Mouse (Mus musculus): ENCODE data around the gene 3110009E18Rik.

Gene 3110009E18Rik

GRCm38 (mm10) chr1:120142551-120142950, 21.6 kb downstream of the 3110009E18Rik start:
- DNase-seq (ENCODE audit: low spot score in 2 of 2): peak; percentile 36 to 68

GRCm38 (mm10) chr1:120145527-120146216, 24.7 kb downstream of the 3110009E18Rik start:
- DNase-seq (ENCODE audit: low spot score in 2 of 2): no peak

DNA sequence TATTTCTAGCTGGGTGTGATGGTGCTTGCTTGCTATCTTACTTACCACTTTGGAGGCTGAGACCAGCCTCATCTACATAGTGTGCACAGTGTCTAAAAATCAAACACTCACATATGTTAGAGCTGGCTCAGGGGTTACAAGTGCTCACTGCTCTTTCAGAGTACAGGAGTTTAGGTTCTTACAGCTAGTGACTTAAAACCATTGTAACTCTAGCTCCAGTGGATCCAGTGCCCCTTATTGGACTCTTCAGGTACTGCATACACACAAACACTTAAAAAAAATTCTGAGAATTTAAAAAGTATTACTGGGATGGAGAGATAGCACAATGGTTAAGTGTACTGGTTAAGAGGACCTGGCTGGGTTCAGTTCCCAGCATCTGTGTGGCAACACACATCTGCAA, 26.0 kb downstream of the 3110009E18Rik start:
- DNase-seq (ENCODE audit: low spot score in 2 of 2): no peak

DNA sequence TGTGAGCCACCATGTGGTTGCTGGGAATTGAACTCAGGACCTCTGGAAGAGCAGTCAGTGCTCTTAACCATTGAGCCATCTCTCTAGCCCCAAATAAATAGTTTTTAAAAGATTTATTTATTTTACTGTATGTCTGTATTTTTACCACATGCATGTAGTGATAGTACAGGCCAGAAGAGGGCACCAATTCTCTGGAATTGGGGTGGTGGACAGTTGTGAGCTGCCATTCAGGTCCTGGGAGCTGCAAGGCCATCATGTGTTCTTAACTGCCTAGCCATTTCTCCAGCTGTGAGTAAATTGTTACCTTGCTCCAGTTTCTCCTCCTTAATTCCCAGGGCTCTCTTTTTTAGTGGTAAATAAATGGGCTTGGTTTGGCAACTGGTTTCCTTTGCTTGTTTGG, 33.2 kb downstream of the 3110009E18Rik start:
- peak in 1 of 2 experiments; percentile 11 for DNase-seq (ENCODE audit: low spot score in 2 of 2)

DNA sequence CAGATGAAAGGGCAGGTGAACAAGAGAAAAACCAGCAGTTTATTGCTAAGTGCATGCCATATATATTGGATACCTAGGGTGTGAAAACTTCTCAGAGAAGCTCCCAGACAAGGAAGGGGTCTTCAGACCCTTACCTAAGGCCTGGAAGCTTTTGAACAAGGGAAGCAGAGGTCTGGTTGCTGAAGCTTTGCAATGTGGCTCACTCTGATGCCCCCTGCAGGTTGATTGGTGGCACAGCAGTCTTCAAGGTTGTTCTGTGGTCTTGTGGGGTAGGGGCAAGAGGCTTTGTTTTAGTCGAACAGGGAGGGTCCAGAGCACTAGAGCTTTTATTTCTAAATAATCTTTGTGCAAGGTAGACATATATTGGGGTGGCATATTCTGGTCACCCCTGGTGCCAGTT, 34.3 kb downstream of the 3110009E18Rik start:
- DNase-seq (ENCODE audit: low spot score in 2 of 2): no peak

- DNase-seq (ENCODE audit: low spot score in 2 of 2): no peak
These were observed 37.6 kb downstream of the 3110009E18Rik start for GRCm38 (mm10) chr1:120158474-120159127.

- DNase-seq (ENCODE audit: low spot score in 2 of 2): no peak
These were observed 40.5 kb downstream of the 3110009E18Rik start for GRCm38 (mm10) chr1:120161502-120161901.

DNA sequence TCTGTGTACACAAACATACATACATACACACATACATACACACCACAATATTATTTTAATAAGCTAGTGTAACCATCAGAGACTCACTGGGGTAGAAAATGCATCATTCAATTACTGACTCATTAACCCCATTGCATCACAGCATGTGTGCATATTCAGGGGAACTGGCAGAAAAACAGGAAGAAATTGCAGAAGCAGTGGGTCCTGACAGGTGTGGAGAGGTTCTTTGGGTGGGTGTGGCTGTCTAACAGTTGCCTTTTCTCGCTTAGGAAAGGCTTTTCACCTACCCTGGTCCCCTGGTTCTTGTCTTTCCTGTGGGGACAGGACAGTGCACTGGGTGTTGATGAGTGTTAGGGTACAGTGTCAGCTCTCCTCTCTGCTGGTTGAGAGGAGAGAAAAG, 41.6 kb downstream of the 3110009E18Rik start:
- no peak for DNase-seq (ENCODE audit: low spot score in 2 of 2)

- no peak for DNase-seq (ENCODE audit: low spot score in 2 of 2)
These were observed 47.0 kb downstream of the 3110009E18Rik start for GRCm38 (mm10) chr1:120168016-120168415.

DNA sequence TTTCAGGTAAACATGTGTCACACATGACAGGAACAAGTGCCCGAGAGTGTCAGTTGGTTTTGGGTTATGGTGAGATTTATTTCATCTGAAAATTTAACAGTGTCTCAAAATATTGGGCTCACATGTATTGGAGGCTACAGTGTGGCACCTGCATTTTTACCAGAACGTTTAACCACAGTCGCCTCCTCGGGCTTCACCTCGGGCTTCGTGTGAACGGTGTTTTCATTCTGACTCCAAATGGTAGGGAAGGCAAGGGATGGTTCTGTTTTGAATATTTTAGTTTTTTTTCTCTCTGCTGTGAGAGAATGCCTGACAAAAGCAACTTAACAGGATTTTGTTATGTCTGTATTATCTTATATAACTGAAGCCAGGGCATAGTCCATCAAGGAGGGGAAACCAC, 47.7 kb downstream of the 3110009E18Rik start:
- DNase-seq (ENCODE audit: low spot score in 2 of 2): no peak

DNA sequence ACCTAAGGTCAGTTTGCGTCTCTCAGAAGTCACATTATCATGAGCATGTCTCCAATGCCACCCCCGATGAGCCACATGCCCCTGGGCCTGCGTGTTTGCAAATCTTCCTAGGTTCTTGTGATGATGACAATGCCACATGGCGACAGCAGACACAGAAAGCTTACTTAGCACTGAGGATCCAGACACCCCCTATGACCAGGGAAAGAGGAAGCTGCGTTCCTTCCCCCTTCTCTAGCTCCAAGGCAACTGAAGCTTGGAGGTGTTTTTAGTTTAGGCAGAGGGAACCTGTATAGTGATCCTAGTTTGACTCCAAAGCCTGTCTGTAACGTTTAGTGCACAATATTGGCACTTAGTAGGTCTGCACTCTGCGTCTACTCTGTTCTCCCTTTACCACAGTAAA, 49.3 kb downstream of the 3110009E18Rik start:
- no peak for DNase-seq (ENCODE audit: low spot score in 2 of 2)

DNA sequence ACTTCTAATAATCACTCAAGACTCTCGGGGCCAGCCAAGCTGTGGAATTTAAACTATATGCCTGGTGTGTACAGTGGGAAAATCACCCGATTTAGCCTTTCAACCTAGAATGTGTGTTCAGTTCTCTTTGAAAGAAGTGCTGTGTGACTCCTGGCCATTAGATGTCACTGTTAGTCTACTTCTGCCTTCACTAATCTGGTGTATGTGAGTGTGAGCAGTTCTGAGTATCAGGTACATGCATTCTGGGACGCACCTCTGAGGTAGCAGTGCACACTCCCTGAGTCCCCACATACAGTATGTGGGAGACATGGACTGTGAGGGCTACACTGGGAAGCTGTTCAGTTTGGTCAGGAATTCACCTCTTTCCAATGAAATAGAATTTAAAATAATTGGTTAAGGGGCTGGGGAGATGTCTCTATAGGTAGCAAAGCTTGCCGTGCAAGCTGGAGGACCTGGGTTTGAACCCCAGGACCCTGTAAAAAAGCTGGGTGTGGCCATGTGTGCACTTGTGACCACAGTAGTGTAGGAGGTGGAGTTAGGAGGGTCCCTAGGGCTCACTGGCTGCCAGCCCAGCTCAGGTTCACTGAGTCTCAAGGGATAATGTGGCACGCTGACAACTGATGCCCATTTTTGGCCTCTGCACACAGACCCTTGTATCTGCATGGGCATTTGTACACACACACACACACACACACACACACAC, 51.0 kb downstream of the 3110009E18Rik start:
- DNase-seq (ENCODE audit: low spot score in 2 of 2): peak in 1 of 2 experiments; percentile 6

GRCm38 (mm10) chr1:120174991-120175390, 54.0 kb downstream of the 3110009E18Rik start:
- no peak for DNase-seq (ENCODE audit: low spot score in 2 of 2)

DNA sequence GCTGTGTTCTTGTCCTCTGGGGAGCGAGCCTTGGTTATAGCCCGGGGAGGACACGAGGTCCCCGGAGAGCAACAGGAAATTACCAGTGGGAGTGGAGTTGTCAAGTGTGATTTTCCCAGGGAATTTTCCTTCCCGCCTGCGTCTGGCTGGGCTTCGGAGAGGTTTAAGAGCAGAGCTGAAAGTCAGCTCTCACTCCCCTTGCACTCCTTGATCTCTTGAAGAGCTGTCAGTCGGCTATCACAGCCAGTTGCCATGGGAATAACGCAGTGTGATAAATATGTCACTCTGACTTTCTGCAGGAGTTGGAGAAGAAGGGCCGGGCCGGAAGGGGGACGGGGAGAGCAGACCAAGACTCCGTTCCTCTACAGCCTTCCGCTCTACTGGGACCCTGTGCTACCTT, 55.3 kb downstream of the 3110009E18Rik start:
- peak; percentile 34 to 42 for DNase-seq (ENCODE audit: low spot score in 2 of 2)

DNA sequence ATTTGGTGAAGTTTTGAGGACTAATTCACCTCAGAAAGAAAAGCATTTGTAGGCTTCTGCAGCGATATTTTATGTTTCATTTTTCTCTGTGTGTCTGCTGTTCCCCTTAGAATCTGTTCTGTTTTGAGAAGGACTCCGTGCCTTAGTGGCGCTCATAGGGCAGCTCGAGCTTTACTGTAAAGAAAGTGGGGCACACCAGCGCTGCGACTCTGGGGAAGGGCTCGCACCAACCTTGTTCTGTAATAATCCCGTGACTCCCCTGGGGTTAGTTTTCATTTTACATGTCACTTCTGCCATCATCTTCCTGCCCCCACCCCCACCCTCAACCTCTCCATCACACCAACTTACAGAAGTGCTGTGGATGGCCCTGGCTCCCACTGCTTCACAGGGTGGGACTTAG, 56.2 kb downstream of the 3110009E18Rik start:
- no peak for DNase-seq (ENCODE audit: low spot score in 2 of 2)

GRCm38 (mm10) chr1:120186204-120186603, 65.2 kb downstream of the 3110009E18Rik start:
- no peak for DNase-seq (ENCODE audit: low spot score in 2 of 2)

GRCm38 (mm10) chr1:120186655-120187054, 65.7 kb downstream of the 3110009E18Rik start:
- no peak for DNase-seq (ENCODE audit: low spot score in 2 of 2)

DNA sequence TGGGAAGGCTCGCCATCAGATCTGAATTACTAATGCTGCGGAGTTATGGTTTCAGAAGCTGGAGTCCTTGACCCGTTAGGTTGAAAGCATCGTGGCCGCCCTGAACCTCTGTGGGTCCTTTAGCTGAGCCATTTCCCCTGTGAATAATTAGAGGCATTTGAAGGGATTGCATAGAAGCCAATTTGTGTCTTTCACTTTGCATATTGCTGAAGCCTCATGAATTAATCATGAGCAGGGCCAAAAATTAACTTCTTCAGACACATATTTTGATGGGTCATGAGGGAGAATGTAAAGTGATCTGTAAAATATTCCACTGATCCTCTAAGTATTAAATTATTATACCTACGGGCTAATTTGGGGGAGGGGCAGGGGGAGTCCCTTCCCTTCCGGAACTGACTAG, 66.1 kb downstream of the 3110009E18Rik start:
- DNase-seq (ENCODE audit: low spot score in 2 of 2): no peak

- DNase-seq (ENCODE audit: low spot score in 2 of 2): no peak
These were observed 68.2 kb downstream of the 3110009E18Rik start for GRCm38 (mm10) chr1:120189206-120189605.

DNA sequence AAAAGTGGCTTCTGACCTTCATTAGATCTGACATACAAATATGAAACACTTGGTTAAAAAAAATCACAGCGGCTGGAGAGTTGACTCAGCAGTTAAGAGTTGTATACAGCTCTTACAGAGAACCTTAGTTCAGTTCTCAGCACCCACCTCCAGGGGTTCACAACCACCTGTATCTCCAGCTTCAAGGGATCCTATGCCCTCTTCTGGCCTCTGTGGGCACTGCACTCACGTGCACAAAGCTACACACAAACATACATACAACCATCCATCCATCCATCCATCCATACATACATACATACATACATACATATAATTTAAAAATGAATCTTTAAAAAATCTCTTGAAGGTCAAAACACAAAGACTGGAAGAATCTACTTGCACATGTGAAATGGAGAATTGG, 69.3 kb downstream of the 3110009E18Rik start:
- DNase-seq (ENCODE audit: low spot score in 2 of 2): no peak

- DNase-seq (ENCODE audit: low spot score in 2 of 2): no peak
These were observed 70.0 kb downstream of the 3110009E18Rik start for GRCm38 (mm10) chr1:120190946-120191345.

DNA sequence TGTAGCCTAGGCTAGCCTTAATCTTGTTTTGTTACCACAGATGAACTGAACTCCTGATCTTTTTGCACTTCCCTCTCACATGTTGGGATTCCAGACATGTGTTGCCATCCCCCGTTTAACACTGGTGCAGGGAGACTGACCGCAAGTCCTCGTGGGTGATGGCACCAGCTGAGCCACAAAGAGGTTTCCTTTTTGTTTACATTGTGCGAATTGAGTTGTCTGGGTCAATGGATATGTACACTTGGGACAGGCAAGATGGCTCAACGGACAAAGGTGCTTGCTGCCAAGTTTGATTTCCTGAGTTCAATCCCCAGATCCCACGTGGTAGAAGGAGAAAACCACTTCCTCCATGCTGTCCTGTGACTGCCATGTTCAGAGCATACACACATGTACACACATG, 71.3 kb downstream of the 3110009E18Rik start:
- DNase-seq (ENCODE audit: low spot score in 2 of 2): no peak

DNA sequence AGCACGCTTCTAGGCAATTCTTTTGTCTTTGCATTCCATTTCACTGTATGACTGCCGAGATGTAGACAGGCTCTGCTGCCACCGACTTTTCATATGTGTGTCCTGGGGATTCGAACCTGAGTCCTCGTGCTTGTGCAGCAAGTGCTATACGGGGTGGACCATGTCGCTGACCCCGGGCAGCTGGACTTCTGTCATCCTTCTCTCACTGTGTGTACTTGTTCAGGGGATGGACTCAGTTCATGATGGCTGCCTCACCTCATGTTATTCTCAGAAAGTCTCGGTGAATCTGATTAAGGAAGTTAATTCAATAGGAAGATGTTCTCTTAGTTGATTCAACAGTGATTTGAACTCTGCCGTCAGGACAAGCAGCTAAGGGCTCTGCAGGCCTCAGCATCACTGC, 72.6 kb downstream of the 3110009E18Rik start:
- DNase-seq (ENCODE audit: low spot score in 2 of 2): no peak
